Mouse (Mus musculus) neural tube, embryonic 13.5 days (tissue): ENCODE data around the gene Ccr10. TPM values are rescaled to one million over a fixed set of nuclear protein-coding genes. Genes with fewer than 3 reads are reported as not detected.
"Not testable (repeated sequence)": the region's sequence is repeated elsewhere in the genome, so short reads cannot be mapped to it uniquely, and the experiment has no call there.

Experiments used
- ATAC-seq: fragments of 200-750 bp; cut with Nextera tagmentation; 2 replicates; pipeline ENCODE4 v1.8.0; 2017; ENCODE audit warnings: low read depth, mild to moderate bottlenecking, moderate TSS enrichment, moderate library complexity
- H3K27ac ChIP-seq: fragments of 300-500 bp; sonication (generic); replicated peaks from 2 replicates; pipeline ENCODE4 v1.5.1; 2015; ENCODE audit warnings: moderate library complexity, mild to moderate bottlenecking, inconsistent platforms
- H3K27me3 ChIP-seq: fragments of 300-500 bp; sonication (generic); 2 replicates; pipeline ENCODE4 v1.6.1; 2015; ENCODE audit warnings: mild to moderate bottlenecking, inconsistent platforms
- H3K36me3 ChIP-seq: fragments of 300-500 bp; sonication (generic); 2 replicates; pipeline ENCODE4 v1.6.1; 2015; ENCODE audit warnings: mild to moderate bottlenecking, inconsistent platforms
- H3K4me1 ChIP-seq: fragments of 300-500 bp; sonication (generic); replicated peaks from 2 replicates; pipeline ENCODE4 v1.6.1; 2015; ENCODE audit warnings: inconsistent platforms
- H3K4me2 ChIP-seq: fragments of 300-500 bp; sonication (generic); 2 replicates; pipeline ENCODE4 v1.6.1; 2015; ENCODE audit warnings: inconsistent platforms, mild to moderate bottlenecking, moderate library complexity
- H3K4me3 ChIP-seq: fragments of 300-500 bp; sonication (generic); 2 replicates; pipeline ENCODE4 v1.5.1; 2015; ENCODE audit warnings: mild to moderate bottlenecking, inconsistent platforms
- H3K9ac ChIP-seq: fragments of 300-500 bp; sonication (generic); 2 replicates; pipeline ENCODE4 v1.6.1; 2015; ENCODE audit warnings: moderate library complexity, mild to moderate bottlenecking, inconsistent platforms
- H3K9me3 ChIP-seq: fragments of 300-500 bp; sonication (generic); 2 replicates; pipeline ENCODE4 v1.6.1; 2016; ENCODE audit warnings: inconsistent platforms
- WGBS: fragments of 180-500 bp; shearing (Covaris S2); methylation state at CpG from one replicate; pipeline ENCODE4 v1.1.7; 2015; 5-methylcytosine and 5-hydroxymethylcytosine counted together
- polyA plus RNA-seq: library from polyadenylated mRNA; unstranded; fragments of >200 nt; fragmentation: Nextera tagmentation; extraction: Ambion mirVana; gene quantifications from 2 replicates; pipeline ENCODE4 v1.2.1, GENCODE M21; 2015

Ccr10 gene
- polyA plus RNA-seq, 1 experiment from 2014 or later: 0.91 TPM

- peaks cover 26% of the 10 kb centered on the region for H3K4me1 ChIP-seq
- not testable (repeated sequence) for H3K4me2 ChIP-seq, H3K9me3 ChIP-seq, H3K27ac ChIP-seq, H3K4me3 ChIP-seq, ATAC-seq, H3K9ac ChIP-seq
- H3K27me3 ChIP-seq: peaks cover 62% of the 10 kb centered on the region
- 75% methylated on average over 10 of the region's 10 CpGs for WGBS
- H3K36me3 ChIP-seq: peaks cover 41% of the 10 kb centered on the region
Measured at GRCm38 (mm10) chr11:101160151-101160550, 15.1 kb downstream of the Ccr10 start.

GRCm38 (mm10) chr11:101155728-101156371 is 19.4 kb downstream of the Ccr10 start, which contains the start of gene Tubg2:
TSS of gene Tubg2 (plus strand) at chr11:101155907.
- Histone ChIP-seq H3K9me3 (no peaks in the 10 kb centered on the region), H3K27me3 (peaks cover 21% of the 10 kb centered on the region), H3K9ac (peak within 1 kb of the TSS; percentile 81), H3K4me1 (peaks cover 18% of the 10 kb centered on the region), H3K4me3 (peak within 1 kb of the TSS; percentile 45), H3K27ac (peak within 1 kb of the TSS; percentile 94), H3K4me2 (peak within 1 kb of the TSS; percentile 73), H3K36me3 (peaks cover 5% of the 10 kb centered on the region; the same call in 1 of the 2 replicates)
- ATAC-seq: peak; percentile 94
- WGBS: 2% methylated on average over 36 of the region's 36 CpGs

DNA sequence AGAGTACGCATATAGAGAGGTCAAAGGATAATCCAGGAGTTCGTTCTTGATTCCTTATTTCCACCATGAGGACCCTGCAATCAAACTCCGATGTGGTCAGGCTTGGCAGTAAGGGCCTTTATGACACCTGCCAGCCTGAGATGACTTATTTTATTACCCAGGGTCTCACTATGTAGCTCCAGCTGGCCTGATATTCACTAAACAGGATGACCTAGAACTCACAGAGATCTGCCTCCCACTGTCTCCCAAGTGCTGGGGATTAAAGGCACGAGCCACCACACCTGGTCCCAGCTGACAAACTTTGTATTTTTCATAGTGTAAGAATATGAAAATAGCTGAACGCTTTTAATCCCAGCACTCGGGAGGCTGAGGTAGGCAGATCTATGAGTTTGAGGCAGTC is 20.1 kb downstream of the Ccr10 start:
- Histone ChIP-seq H3K4me3 (no peak overlapping the region), H3K9me3 (no peaks in the 10 kb centered on the region), H3K4me1 (peaks cover 19% of the 10 kb centered on the region), H3K27ac (peak overlapping the region; percentile 94), H3K27me3 (peaks cover 21% of the 10 kb centered on the region), H3K9ac (peak overlapping the region; percentile 81; the same call in 1 of the 2 replicates), H3K36me3 (peaks cover 3% of the 10 kb centered on the region; the same call in 1 of the 2 replicates), H3K4me2 (peak overlapping the region; percentile 73)
- no peak for ATAC-seq
- WGBS: 70% methylated on average over 6 of the region's 6 CpGs

GRCm38 (mm10) chr11:101154648-101155047 is 20.6 kb downstream of the Ccr10 start:
- peaks cover 3% of the 10 kb centered on the region; the same call in 1 of the 2 replicates for H3K36me3 ChIP-seq
- H3K9ac ChIP-seq: no peak overlapping the region
- peaks cover 18% of the 10 kb centered on the region for H3K27me3 ChIP-seq
- no peak overlapping the region for H3K4me3 ChIP-seq
- no peak overlapping the region for H3K27ac ChIP-seq
- no peak for ATAC-seq
- no peak overlapping the region for H3K4me2 ChIP-seq
- H3K4me1 ChIP-seq: peaks cover 24% of the 10 kb centered on the region
- H3K9me3 ChIP-seq: no peaks in the 10 kb centered on the region

GRCm38 (mm10) chr11:101152825-101153224 is 22.4 kb downstream of the Ccr10 start:
- Histone ChIP-seq H3K36me3 (no peaks in the 10 kb centered on the region), H3K9me3 (no peaks in the 10 kb centered on the region), H3K4me3 (no peak overlapping the region), H3K27me3 (peaks cover 3% of the 10 kb centered on the region), H3K27ac (no peak overlapping the region), H3K9ac (no peak overlapping the region), H3K4me1 (peaks cover 35% of the 10 kb centered on the region), H3K4me2 (no peak overlapping the region)
- WGBS: 82% methylated on average over 1 of the region's 1 CpGs
- ATAC-seq: no peak

- WGBS: 44% methylated on average over 2 of the region's 2 CpGs
- ATAC-seq: no peak
Measured at GRCm38 (mm10) chr11:101151063-101151462, 24.2 kb downstream of the Ccr10 start.

DNA sequence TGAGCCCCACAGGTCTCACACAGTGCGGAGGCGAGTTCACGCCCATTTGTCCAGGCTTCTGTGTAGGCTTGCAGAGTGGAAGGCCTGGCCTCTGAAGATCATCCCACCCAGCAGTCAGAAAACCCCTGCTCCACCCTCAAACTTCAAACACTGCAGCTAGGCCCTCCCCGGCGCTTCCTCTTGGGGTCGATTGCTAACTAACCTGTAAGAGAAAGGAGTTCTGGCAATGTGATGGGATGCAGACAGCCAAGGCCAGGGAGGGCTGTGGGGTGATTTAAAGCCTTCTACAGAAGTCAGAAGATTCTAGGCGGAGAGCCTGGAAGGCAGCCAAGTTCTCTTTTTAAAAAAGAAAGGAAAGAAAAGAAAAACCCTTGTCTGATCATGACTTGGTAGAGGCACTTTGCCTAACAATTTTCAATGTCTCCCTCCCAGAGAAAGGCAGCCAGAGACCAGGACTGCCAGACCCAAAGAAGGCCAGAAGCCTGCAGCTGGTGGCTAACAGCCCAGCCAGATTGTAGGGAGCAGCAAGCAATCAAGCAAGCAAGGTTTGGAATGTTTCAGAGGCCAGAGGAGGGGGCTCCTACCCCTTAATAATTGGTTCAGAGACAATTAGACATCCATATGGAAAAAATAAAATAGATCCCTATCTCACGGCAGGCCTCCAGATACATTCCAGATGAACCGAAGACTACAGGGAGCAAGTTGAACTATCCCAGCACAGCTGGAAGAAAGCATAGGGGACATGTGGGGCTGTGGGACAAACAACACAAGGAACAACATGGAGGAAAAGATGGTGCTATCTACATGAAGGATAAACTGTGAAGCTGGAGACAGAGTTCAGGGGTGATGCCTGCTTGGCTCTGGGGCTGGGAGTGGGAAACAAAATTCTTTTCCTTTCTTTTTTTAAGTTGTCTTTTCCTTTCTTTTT is 25.8 kb downstream of the Ccr10 start:
- WGBS: 31% methylated on average over 9 of the region's 9 CpGs
- Histone ChIP-seq H3K4me1 (peaks cover 28% of the 10 kb centered on the region), H3K27me3 (no peaks in the 10 kb centered on the region), H3K9ac (0 out of 2 replicates have a peak overlapping the region, but pooled peaks have one; percentile 18), H3K4me3 (no peak overlapping the region), H3K4me2 (no peak overlapping the region), H3K36me3 (no peaks in the 10 kb centered on the region), H3K27ac (peak overlapping the region; percentile 70), H3K9me3 (no peaks in the 10 kb centered on the region)
- ATAC-seq: peak; percentile 62; the same call in 1 of the 2 replicates

More at GRCm38 (mm10) chr11:101151063-101151462, 24.2 kb downstream of the Ccr10 start:
- Histone ChIP-seq H3K9ac (no peak overlapping the region), H3K4me3 (no peak overlapping the region), H3K4me1 (peaks cover 36% of the 10 kb centered on the region), H3K27ac (no peak overlapping the region), H3K9me3 (no peaks in the 10 kb centered on the region), H3K36me3 (no peaks in the 10 kb centered on the region), H3K4me2 (no peak overlapping the region), H3K27me3 (no peaks in the 10 kb centered on the region)

GRCm38 (mm10) chr11:101148751-101149150 is 26.5 kb downstream of the Ccr10 start:
- no peak for ATAC-seq
- WGBS: 63% methylated on average over 10 of the region's 10 CpGs

GRCm38 (mm10) chr11:101146377-101146776 is 28.9 kb downstream of the Ccr10 start:
- H3K27ac ChIP-seq: peak overlapping the region; percentile 67
- H3K4me3 ChIP-seq: no peak overlapping the region
- no peak overlapping the region for H3K4me2 ChIP-seq
- H3K9ac ChIP-seq: no peak overlapping the region
- H3K36me3 ChIP-seq: no peaks in the 10 kb centered on the region
- WGBS: 24% methylated on average over 10 of the region's 10 CpGs
- peaks cover 36% of the 10 kb centered on the region for H3K4me1 ChIP-seq
- peak; percentile 52; the same call in 1 of the 2 replicates for ATAC-seq
- no peaks in the 10 kb centered on the region for H3K9me3 ChIP-seq
- no peaks in the 10 kb centered on the region for H3K27me3 ChIP-seq

More at GRCm38 (mm10) chr11:101148751-101149150, 26.5 kb downstream of the Ccr10 start:
- Histone ChIP-seq H3K9ac (peak overlapping the region; percentile 45; the same call in 1 of the 2 replicates), H3K4me1 (peaks cover 31% of the 10 kb centered on the region), H3K4me2 (no peak overlapping the region), H3K36me3 (no peaks in the 10 kb centered on the region), H3K27ac (peak overlapping the region; percentile 70), H3K27me3 (no peaks in the 10 kb centered on the region), H3K4me3 (no peak overlapping the region), H3K9me3 (no peaks in the 10 kb centered on the region)

DNA sequence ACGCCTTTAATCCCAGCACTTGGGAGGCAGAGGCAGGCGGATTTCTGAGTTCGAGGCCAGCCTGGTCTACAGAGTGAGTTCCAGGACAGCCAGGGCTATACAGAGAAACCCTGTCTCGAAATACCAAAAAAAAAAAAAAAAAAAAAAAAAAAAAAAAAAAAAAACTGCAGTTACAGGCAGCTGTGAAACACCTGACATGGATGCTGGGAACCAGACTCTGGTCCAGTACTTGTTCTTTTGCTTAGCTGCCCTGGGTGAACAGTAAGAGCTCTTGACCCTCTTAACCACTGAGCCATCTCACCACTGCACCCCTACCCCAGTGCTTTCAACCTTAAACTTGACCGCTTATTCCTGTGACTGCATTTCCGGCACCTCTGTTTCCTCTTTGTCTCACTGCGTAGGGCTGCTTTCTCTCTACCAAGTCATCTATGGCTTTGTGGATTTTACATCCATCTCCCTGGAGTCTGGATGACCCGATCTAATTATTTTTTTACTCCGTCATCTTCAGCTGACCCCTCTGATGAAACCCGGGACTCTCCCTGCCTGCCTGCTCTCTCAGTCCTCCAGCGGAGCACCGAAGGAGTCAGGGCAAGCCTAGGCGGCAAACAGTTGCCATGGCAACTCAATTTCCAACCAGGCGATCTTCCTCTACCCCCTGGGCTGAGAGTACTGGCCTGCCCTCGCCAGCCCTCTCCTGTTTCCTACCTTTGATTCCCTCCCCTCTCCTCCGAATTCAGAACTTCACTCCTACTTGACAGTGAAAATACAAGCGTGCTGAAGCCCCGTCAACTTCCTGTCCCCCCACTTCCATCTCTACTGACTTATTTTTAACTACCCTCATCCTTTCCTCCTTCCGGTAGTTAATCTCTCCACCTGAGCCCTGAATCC is 31.7 kb downstream of the Ccr10 start:
- peak; percentile 64; the same call in 1 of the 2 replicates for ATAC-seq

More for the DNA sequence above, 31.7 kb downstream of the Ccr10 start:
- Histone ChIP-seq H3K9ac (peak overlapping the region; percentile 54), H3K4me3 (peak overlapping the region; percentile 30), H3K4me1 (peaks cover 27% of the 10 kb centered on the region), H3K9me3 (no peaks in the 10 kb centered on the region), H3K36me3 (no peaks in the 10 kb centered on the region), H3K27me3 (0 out of 2 replicates have a peak, but pooled peaks cover 3% of the 10 kb centered on the region), H3K4me2 (peak overlapping the region; percentile 56), H3K27ac (peak overlapping the region; percentile 74)
- WGBS: 25% methylated on average over 19 of the region's 19 CpGs
